Mouse (Mus musculus): ENCODE measurements at regions not wholly inside any gene's neighbourhood (a gene's known extent, or its start where the extent isn't known, plus 50 kb on each side); places are given as distances from the start of the nearest gene placed in this dataset.
A peak's percentile ranks its signal among the peaks of the same experiment; 100 is the strongest.

DNA sequence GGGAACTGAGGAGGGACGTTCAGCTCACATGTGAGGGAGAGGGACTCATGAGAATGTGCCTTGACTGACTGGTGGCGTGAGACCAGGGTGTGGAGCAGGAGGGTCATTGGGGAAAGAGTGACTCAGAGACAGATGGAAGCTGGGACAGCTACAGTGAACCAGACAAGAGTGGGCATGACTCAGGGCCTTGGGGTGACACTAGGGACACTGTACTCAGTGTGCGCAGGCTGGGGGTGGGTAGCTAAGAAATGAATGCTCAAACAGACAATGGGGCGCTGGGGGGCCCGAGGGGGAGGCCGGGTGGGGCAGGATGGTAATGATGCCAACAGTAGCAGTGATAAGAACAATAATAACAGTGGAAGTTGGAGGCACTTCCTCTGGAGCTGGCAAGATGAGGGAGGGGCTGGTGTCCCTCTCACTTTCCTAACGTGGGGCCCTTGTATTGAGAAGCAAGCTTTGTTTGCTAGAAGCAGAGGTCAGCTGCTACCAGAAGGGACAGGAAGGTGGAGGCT, 374.0 kb downstream of the Dhx35 start:
- DNase-seq, result no peak

DNA sequence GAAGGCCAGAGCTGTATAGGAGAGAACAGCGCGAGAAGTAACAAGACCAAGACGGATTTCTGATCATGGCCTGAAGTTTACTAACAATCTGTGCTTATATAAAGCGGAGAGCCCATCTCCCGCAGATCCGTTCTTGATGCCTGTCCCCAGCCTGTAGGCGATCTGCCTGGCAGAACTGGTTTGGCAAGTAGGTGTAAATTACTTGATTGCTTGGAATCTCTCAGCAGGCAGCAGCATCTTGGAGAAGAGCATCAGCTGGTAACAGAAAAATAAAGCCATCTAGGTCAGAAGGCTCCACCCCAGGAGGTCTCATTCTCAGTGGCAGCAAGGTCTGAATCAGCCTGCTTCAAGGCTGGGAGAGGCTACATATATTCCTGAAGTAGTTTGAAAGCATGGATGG, 401.5 kb downstream of the Dhx35 start:
- DNase-seq, result no peak

DNA sequence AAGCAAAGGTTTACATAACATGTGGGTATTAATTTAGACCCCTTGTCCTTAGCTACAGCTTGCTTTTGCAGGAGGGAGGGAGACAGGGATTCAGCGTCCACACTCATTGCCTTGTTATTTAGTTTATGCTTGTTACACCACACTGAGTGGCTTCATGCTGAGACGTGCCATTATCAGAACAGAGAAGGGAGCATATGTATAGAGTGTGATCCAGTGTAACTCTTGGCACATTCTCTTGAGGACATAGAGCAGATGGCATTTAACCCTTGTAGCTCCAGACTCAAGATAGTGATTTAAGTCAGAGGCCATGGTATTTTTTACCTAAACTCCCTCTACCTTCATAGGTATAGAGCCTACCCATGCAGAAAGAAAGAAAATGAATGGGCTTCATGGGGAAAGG, 437.7 kb downstream of the Dhx35 start:
- no peak for DNase-seq

DNA sequence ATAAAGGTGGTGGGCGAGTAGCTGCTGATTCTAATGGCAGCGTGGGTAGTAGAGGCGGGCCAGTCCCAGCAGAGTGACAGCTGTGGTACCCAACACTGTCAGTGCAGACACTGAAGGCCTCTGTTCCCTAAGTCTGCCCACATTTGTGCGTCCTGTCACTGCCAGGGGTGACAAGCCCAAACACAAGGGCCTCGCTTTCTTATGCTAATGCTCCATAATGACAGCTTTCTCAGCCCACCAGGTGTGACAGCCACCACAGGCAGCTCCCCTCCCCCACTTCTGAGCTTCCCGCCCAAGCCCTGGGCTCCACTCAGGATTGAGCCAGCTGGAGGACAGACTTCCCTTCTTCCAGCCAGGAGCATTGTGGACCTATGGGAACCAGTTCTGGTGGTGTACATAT, 440.4 kb downstream of the Dhx35 start:
- no peak for DNase-seq

DNA sequence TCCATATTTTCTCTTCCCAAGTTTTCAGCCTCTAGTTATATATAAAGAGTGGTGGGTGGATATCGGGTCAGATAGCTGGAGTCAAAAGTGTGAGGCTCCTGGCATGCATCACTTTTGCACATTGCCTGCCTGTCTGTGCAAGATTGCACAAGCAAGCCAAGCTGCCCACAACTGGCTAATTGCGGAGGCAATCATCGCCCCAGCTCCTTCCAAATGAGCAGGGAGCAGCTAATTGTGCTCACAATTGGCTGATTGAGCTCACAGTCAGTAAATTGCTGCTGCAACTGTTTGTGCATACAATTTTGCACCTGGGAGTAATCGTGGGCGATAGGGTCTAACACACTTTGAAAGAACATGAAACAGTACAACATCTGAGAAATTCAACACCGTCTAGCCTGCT, 455.5 kb downstream of the Dhx35 start:
- peak; percentile 32 for DNase-seq

DNA sequence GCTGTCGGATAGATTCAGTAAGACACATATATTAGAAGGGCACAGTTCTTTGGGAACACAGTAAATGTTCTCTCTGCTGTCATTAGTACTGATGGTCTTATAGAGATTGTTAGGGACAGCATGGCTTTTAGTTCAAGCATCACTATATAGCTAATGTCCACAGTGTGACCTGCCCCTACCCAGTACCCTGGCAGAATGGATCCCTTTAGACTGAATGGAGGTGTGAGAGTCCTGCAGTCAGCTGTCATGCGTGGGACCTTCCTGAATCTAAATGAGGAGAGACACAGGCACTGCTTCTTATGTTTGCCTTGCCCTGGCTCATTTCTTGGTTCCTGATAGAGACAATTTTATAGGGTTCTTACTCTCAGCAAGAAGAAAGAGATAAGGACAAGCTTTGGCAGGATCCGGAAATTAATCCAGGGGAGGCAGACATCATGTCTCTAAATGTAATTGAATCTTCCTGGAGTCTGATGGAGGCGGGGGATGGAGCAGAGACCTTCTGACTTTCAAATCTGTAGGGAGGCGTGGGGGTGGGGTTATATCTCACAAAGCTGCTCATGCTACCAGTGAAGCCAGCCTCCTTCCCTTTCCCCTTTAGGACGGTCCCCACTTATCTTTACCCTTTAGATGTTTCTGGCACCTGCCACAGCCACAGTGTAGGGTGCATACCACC, 456.5 kb downstream of the Dhx35 start:
- no peak for DNase-seq

DNA sequence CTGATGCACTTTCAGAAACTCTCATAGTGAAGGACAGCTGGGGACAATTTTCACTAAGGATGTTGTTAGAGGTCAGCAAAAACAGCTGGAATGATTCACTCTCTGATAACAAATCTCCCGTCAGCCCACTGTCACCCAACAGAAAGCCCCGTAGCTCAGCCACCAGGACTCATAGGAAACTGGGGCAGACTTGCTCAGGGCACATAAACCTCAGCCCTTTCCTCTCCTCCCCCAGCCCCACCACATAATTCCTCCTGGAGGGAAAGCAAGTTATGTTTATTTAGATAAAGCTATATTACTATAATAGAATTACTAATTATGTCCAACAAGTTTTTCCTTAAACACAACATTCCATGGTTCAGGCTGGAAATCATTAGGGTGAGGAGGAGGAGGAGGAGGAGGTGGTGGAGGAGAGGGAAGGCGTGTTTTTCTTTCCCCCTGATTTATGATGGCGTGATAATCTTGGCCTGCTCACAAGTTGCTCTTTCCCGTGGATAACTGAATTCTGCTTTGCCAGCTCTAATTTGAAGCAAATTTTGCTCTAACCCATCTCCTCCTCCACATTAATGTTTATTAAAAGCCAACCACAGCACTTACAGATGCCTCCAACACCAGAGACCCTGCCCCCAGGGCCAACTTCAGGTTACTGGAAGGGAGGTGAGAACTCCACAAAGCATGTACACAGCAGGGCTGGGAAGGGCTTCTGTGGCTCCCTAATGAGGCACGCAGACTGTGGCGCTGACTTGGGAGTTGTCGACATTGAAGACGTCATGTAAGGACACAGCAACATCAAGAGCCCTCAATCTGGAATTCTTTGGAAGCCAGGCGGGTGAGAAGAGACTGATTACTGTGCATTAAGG, 475.8 kb downstream of the Dhx35 start:
- no peak for DNase-seq

DNA sequence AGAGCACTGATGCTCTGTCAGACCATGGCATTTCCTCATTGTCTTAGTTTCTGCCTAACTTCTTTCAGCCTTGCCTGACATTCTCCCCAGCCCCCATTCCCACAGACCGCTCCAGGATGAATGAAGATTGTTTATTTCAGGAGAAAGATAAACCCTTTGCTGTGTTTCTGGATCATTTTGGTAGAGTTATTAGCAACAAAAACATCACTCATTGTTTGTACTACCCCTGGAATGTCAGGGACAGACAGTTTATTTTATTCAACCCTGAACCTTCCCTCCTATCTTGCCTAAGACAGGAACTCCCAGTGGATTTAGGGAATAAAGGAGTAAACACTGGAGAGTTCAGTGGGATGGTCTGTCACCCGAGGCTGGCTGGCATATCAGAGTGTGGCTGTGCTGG, 484.3 kb downstream of the Dhx35 start:
- DNase-seq, result no peak

DNA sequence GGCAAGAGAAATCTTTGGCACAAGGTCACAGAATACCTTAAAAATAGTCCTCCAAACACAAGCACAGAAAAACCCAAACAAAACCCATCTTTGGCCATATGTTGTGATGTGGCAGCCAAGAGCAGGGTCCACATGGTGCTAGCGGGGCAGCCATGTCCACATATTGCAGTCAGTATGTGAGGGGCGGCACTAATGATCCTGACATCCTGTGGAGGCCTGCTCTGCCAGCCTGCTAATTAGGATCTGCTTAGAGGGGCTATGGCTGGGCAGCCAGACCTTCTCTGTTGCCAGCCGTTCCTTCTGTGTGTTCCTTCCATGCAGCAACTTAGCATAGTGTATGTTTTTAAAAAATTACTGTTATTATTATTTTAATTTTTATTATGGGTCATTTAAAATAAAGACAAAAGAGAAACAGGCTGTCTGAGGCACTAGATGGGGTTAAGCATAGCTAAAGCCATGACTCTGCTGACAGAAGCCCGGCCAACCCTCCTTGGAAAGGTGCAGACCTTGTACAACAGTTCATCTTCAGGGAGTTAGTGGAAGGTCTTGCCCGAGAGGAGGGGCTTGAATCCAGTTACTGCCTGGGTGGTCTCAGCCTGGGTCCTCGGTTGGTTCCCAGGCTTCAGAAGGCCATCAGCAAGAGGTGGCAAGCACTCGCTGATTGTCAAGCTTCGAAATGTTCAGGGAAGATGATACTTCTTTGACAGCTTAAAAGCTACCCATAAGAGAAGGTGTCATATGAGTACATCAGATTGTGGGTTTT, 487.1 kb downstream of the Dhx35 start:
- no peak for DNase-seq

DNA sequence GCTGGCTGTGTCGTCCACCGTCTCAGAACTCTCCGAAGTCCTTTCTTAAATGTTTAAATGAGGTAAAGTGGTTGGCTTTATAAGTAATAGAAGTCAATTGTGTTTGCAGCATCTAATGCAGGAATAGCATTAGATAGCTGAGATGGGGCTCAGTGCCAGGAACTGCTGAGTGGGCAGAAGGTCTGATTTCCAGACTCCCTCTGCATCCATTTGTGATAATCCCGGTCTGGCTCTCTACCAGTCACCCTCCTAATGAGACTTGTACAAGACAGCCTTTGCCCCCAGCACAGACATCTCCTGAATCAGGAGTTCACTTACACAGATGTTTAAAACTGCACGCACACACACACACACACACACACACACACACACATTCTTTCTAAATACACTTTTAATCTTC, 489.5 kb downstream of the Dhx35 start:
- DNase-seq, result no peak

DNA sequence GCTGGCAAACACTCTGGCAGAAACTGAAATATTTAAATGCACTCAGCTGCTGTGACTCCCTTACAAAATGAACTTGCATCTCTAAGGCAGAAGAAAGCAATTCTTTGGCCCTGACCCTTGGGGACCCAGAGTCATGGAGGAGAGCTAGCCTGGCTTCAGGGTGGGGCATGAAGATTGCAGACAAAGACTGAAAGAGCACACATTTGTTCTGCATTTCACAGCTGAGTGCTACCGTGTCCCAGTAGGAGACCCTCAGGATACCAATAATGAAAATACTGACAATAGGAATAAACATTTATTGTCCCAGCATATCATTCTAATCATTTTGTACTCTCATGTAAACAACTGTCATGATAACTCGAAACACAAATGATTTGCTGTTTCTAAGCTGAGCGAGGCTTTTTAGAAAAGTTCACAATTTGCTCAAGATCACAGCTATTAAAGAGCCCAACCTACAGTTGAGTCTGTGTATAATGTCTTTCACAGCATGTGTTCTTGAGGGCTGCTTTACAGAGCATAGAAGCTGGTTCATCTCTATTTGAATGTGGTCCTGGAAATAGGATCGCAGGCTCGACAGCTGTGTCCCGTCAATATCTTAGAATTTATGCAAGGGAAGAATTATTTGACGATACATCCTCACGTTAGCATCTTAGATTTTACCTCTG, 490.1 kb downstream of the Dhx35 start:
- no peak for DNase-seq

DNA sequence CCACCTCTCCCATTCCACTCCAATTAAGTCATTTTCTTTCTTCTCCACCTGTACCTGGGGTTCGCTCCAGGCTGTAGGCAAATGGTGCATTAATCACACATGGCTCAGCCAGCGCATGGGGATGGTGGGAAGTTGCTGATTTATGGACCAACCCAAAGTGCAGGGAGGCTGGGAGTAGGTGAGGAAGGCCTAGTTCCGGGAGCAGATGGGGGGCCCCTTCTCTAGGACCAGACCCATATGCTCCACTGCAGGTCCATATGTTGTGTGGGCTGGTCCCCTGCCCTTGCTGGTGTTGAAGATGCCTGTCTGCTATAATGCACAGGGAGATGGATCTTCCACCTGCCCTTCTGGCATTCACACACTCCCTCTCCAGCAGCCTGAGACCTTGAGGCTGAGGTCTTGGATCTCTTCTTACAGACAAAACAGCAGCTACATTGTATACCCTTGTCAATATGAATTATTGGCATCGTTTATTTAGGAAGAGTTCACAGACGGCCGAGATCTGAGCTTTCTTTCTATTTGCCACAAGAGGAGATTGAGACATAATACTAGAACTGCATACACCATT, 493.5 kb downstream of the Dhx35 start:
- no peak for DNase-seq

DNA sequence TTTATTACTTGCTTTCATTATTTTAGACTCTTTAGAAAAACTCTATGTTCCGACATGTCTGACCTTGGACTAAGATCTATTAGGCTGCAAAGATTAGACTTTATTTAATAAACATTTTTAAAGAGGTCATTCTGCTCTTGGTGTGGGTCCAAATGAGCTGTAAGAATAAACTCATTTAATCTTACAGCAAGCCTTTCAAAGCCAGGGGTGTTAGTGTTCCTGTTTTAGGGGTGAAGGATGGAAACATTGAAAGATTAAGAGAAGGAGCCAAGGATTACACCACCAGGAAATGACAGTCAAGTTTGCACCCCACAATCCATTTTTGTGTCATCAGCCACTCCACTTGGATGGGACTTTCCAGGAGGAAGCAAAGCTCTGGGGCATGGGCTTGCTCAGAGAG, 495.5 kb downstream of the Dhx35 start:
- DNase-seq, result no peak

DNA sequence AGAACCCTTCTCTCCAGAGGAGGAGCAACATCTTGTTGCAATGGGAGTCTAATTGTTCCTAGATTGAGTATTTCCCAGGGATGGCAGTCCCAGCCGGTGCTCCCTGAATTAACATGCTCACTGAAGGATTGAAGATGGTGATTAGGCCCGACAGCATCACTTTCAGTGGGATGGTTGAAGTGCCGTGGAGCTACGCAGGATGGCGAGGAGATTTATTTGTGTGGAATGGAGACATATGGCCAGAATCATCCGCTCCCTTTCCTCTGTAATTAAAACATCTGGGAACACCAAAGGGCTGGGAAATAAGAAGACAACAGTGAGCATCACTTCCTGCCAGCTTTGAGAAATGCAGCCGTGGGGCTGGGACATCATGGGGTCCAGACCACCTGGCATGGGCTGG, 512.4 kb downstream of the Dhx35 start:
- no peak for DNase-seq

DNA sequence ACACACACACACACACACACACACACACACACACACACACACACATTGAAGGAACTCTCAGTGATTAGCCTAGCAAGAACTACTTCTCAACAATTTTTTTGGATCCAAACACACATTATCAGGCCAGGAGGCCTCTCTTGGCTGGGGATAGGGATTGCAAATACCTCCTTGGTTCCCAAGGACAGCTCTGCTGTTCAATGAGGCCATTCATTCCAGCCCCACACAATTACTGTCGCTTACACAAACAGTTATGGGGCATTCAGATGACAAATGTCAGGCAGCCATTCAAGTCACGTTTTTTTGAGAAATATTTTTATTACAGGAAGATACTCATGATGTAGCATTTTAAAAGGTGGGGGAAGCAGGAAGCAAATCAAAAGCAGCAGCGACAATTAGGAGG, 540.1 kb downstream of the Dhx35 start:
- DNase-seq, result peak; percentile 2

DNA sequence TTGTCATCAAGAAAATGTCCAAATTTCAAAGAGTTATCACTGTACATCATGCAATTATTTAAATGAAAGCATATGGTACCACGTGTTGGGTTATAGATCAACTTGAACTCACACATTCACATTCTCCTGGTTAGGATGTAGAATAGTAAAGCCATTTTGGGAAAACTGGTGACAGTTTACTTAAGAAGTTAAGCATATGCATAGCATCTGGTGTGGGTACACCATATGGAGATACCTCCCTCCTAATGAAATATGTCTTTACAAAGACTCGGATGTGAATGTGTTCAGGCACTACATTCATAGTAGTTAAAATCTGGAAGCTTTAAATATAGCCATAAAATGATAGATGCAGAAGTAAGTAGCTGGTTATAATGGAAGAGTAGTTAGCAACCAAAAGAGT, 542.0 kb downstream of the Dhx35 start:
- peak; percentile 5 for DNase-seq

DNA sequence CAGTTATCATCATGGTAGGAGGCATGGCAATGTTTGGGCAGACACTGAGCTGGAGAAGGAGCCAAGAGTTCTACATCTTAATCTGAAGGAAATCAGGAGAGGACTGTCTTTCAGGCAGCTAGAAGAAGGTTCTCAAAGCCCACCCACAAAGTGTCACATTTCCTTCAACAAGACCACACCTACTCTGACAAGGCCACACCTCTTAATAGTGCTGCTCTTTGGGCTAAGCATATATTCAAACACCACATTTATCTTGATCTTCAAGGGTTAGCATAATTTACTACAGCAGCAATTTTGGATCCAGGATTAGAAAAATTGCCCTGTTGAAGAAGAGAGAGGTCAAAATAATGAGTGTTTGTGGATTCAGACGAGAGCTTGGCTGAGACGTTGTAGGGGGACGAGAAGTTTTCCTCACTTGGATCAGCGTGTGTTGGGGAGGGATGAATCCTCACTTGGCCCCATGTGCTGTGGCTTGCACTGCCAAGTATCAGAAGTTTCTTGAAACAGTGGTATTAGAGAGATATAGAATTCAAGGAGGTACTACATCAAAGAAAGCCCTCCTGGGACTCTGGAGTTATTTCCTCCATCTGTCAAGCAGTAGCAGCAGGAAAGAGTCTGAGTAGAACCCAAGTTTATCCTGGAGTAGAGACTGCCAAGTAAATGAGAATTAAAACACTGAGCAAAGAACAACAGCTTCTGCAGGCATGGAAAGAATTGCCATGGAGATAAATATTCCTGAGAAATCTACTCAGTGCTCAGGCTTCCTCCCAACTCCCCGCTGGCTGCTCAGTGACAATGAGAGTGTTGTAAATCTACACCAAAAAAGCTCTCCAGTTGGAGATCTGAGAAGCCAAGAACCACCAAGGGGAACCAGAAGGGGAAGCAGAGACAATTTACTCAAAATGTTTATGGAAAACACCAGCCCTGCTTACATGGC, 549.3 kb downstream of the Dhx35 start:
- DNase-seq, result peak; percentile 5

DNA sequence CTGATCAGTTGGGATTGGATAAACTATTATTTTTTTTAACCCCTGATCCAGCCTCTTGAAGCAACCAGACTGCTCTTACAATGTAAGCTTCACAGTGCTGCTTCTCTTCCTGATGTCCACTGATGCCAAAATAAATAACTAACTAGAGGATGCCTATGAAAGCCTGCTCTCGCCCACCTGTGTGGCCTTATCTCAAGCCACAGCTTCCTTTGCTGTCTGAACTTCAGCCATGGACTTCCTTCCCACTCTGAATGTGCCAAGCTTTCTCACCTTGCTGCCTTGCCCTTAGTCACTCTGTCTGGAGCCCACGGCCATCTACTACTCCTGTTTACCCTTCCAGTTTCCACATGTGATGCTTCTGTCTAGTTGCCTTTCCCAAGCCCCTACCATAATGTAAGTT, 559.6 kb downstream of the Dhx35 start:
- no peak for DNase-seq

DNA sequence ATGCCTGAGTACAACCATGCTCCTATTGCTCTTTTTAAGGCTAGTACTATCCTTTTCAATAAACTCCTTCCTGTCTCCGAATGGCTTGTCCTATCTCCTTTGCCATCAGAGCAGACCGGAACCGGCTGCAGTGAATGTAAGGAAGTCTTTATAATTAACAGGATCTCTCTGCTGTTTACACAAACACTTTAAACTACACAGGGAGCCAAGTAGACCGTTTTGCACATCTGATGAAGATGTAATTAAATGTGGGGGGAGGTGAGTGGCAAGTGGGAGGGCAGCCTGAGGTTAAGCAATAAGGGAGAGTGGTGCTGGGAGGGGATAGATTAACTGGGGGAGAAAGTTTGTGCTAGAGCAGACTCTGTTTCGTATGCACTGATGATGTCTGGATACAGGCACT, 561.9 kb downstream of the Dhx35 start:
- DNase-seq, result no peak

DNA sequence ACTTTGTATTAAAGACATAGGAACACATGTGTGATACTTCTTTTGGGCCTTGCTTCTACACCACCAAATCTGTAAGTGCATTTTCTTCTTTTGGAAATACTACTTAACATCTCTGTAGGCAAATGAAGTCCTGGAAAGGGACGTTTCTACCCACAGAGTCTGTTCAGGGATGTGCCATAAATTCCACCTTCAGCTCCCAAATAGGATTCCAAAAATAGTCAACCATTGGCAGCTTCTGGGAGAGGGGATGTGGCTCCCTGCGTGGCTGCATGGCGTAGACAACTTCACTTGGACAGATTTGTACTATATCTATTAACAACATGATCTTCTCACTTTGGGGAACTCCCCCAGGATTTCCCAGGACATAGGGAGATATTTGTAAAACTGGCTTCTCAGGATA, 566.8 kb downstream of the Dhx35 start:
- DNase-seq, result no peak

DNA sequence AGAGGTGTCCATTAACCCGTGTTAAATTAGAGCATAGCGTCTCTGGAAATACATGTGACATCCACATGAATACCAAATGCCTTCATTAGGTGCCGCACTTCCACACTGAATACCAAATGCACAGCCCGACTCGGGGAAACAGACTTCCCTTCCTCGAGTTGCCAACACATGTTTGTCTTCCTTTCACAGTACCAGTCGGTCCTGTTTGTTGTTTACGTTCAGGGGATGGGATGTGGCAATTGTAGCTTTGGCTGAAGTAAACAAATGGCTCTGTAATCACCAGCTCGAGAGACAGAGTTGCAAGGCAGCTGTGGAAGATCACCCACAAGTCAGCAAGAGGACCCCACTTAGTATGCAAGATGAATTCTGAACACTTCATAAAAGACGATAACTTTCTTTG, 598.3 kb downstream of the Dhx35 start:
- DNase-seq, result no peak
